Mouse (Mus musculus) cerebellum, adult 11-12 months (tissue): ENCODE measurements around the gene P2rx3.

Experiments used
- DNase-seq: peaks from one replicate; pipeline ENCODE4 v3.0.0; 2022

The P2rx3 gene

GRCm38 (mm10) chr2:85037047-85038026, at the start of gene P2rx3, which contains the start of gene Ssrp1:
Gene P2rx3 (minus strand): TSS chr2:85037462.
Gene Ssrp1 (plus strand): TSS chr2:85037234.
- DNase-seq = peak; percentile 89

DNA sequence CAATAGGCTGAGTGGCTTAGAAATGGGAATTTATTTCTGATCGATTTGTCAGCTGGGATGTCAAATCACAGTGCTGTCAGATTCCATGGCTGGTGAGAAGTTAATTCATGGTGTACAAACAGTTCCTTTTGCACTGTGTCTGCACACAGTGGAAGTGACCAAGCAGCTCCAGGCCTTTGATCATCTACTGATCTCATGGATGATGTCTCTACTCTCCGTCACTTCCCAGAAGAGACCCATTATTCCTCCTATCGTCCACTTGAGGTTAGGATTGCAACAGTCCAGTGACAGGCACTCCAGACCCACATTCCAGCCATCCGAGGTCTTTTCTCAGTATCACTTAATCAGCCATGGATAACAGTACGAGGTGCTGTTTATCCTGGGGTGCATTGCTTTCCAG, 36.5 kb upstream of the P2rx3 start:
- DNase-seq = no peak

DNA sequence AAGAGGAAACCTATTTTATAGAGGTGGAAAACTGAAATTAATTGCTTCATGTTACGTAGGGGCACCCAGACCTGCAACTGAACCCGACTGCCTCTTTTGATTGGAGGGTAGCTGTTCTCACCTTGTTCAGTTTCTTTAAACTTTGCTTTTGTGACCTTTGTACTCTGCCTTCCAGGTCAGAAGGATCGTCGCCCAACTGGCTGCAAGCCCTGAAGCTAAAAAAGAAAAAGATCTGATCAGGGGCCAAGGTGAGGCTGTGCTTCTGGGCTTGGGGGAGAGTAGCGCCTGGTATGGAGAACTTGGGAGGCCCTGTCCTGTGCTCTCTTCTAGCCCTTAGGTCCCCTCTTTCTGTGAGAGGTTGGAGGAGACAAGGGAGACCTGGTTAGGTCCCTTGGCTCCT, 34.7 kb upstream of the P2rx3 start:
- DNase-seq = no peak

- no peak for DNase-seq
These were observed 32.8 kb upstream of the P2rx3 start for GRCm38 (mm10) chr2:85070086-85070485.

DNA sequence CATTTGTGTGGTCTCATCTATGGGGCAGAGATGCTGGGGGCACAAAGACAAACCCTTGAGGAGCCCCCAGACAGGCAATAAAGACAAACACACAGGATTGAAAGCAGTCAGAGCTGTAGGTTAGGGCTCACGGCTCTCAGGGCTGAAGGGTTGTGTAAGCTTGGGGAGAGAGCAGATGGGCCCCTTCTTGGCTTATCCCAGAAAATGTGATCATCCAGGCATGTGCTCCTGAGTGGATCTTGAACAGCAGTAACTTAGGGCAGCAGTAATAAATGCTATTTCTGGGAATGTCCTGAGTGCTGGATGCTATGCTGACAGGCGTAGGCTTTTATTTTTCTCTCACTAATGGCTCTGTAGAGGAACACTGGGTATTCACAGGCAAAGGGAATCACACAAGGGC, 31.4 kb upstream of the P2rx3 start:
- no peak for DNase-seq

- DNase-seq = no peak
These were observed 30.8 kb upstream of the P2rx3 start for GRCm38 (mm10) chr2:85067903-85068625.

- no peak for DNase-seq
These were observed 29.7 kb upstream of the P2rx3 start for GRCm38 (mm10) chr2:85066937-85067336.

DNA sequence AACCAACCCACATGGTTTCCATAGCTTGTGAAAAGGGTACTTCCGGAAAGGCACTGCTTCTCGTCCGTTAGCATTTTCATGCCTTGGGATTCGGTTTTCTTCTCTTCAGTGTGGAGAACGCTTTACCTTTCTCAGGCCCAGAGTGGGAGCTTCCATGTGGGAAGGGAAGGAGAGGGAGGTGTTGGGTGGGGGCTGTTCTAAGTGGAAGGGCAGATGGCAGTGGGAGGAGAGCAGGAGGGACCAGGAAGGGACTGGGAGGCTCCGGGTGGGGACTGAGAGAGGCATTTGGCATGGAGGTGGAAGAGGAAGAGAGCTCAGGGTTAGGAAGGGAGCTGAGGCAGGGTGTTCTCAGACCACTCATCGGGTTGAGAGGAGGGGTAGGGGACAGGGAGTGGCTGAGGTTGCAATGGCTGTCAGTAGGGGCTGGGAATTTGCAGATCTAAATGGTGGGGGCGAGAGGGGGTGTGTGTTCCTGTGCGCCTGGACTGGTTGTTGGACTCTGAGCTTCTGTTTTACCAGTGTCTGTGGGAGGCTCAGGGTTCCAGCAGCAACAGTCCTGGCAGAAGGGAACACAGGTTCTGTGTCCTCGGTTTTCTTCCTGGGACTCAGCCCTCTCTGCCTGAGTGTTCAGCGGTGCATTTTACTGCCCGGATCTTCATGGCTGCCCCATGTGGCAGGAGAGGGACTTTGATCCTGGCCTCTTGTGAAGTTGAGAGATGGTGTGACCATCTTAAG, 28.0 kb upstream of the P2rx3 start:
- no peak for DNase-seq

DNA sequence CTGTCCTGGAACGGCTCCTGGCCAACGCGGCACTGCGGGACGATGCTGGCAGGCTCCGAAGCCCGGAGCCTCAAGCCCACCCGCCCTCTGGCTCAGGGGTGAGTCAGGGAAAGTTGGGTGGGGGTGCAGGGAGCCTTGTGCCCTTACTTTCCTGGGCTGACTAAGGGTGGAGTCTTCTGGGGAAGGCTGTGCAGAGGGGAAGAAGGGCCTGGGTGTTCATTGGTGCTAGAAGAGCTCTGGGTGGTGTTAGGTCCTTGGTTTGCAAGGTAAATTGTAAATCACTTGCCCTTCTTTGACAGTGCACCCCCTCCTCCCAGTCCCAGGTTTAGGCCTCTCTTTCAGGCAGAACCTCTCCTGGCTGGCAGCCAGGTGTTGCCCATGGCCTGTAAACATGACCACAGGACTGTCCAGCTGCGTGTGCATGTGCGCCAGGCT, 23.9 kb upstream of the P2rx3 start:
- no peak for DNase-seq

DNA sequence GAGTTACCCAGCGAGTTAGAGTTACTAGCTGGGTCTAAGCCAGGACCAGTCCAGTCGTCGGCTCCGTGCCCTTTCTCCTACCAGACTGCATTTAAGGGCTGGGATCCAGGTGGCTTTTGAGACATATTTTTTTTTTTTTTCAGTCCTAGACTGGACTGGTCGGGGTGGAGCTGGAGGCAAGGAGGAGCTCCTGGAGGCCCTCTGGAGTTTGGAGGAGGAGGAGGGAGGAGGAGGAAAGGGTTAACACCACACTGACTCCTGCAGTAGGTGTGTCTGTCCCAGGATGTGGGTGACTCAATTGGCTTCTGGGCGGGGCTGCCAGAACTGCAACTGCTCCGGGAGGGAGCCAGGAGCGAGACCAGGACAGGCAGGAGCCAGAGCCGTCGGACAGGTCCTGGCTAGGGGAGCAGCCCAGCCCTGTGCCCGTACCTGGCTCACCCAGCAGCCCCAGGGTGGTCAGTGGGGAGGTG, 23.4 kb upstream of the P2rx3 start:
- DNase-seq = no peak

DNA sequence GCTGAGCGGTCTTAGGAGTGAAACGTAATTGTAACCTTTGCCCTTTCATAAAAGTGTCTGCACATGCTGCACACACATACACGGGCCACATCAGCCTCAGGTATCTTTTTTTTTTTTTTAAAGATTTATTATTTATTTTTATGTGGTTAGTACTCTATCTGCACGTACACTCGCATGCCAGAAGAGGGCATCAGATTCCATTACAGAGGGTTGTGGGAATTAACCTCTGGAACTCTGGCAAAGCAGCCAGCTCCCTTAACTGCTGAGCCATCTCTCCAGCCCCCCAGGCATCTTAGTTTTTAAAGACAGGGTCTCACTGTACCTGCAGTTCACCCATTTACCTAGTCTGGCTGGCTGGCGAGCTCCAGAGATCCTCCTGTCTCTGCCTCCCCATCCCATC, 22.4 kb upstream of the P2rx3 start:
- DNase-seq = no peak

- no peak for DNase-seq
These were observed 19.4 kb upstream of the P2rx3 start for GRCm38 (mm10) chr2:85056711-85057110.

DNA sequence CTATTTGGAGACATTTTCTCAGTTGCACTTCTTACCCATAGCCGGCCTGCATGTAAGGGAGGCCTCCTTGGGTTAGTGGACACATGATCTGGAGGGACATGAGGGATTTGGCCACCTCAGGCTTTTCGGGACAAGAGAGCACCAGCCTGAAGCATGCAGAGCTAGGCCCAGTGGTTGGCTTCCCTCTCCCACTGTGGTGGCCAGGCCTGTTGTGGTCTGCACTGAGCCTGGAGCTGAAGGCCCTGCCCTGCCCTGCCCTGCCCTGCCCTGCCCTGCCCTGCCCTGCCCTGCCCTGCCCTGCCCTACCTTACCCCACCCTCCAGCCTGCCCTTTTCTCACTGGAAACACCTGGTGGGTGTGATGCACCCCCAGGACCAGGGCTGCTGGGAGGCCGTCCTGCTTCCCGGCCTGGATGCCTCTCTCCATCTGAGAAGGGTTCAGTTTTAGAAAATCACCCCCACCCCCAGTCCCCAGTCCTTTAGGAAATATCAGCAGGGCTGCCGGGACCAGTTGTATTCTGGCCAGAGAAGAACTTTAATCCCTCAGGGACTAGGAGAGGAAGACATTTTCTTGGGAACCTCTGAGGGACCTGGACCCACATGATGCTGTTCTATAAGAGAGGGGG, 16.0 kb upstream of the P2rx3 start:
- no peak for DNase-seq

DNA sequence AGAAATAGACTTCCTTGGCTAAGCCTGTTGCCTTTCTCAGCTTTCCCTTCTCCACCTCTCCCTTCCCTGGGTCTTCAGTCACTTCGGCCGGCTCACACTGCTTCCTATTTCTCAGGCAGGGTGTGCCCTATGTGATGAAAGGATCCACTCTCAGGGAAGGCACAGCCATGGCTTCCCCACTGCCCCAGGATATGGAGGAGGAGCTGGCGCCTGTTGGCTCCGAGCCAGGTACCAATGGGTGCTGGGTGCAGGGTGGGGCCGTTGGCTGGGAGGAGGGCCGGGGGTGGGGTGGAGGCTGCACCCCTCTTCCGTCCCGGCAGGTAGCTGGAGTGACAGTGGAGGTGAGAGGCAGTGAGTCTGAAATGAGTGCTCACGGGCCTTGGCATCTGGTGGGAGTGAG, 13.5 kb upstream of the P2rx3 start:
- DNase-seq = peak; percentile 36

- DNase-seq = peak; percentile 48
These were observed 12.9 kb upstream of the P2rx3 start for GRCm38 (mm10) chr2:85050001-85050634.

- DNase-seq = peak; percentile 52
These were observed 12.0 kb upstream of the P2rx3 start for GRCm38 (mm10) chr2:85049277-85049676.

DNA sequence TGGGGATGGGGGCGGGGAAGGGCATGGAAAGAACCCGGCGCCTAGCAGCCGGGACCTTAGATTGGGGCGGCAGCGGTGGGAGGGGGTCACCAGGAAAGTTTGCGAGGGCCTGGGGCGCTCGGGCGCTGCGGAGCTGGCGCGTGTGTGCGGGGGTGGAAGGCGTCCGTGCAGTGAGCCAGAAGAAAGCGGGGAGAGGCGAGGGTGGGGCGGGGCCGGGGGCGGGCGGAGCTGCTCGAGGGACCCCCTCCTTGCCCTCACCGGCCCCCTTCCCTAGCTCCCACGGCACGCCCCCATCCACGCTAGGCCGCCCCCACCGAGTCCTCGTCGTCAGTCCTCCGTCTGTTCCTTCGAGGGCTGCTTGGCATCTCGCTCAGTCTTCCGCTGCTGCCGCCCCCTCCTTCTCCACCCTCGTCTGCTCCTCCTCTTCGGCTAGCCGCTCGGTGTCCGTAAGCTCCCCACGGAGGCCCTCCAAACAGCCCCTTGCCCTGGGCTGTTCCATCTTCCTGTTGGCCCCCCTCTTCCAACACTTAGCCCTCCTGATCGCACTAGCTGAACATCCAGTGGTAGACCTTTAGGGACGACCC, 11.0 kb upstream of the P2rx3 start:
- DNase-seq = peak; percentile 82

DNA sequence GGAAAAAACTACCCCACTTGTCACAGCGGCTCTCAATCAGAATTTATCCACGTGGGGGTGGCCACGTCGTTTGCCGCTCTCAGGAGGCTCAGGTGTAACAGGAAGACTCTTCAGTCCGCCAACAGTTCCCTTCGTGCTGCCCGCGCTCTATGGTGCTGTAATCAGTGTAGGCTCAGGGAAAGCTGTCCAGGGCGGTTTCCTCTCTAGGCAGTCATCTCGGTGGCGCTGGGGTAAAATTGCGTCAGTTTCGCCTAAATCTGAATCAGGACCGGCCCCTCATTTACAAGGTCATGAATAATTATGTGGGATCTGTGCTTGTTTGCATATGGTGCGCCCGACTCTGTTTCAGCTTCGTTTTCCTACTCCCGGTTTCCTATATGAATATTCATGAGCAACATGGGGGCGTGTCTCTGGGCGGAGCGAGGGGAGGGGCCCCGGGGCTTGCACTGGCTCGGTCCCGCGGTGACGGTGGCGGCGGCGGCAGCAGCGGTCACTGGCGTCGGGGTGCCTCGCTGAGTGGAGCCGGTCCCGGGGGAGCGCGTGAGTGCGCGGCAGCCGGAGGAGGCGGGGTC, 10.4 kb upstream of the P2rx3 start, which contains the start of gene Tnks1bp1:
Gene Tnks1bp1 (plus strand): TSS at position 427 of the 572 bp plus-strand sequence.
- peak; percentile 96 for DNase-seq

DNA sequence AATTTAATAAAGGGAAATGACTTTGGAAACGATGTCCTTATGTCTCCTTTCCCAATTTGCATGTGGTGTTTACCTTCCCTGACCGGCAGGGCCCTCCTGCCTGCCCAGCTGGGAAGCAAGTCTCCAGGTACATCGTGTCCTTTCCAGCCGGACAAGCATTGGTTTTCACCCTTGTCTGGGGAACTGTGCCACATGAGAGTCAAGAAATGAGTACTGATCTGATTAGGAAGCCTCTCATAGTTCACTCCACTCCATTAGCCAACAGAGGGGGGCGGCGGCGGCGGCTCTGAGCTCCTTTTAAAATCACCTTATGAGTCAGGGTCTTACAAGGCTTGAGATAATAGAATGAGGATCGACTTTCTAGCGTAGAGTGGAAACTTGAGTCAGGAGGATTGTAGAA, 9.8 kb upstream of the P2rx3 start:
- peak; percentile 57 for DNase-seq

- DNase-seq = no peak
These were observed 9.0 kb upstream of the P2rx3 start for GRCm38 (mm10) chr2:85046222-85046621.

- no peak for DNase-seq
These were observed 6.4 kb upstream of the P2rx3 start for GRCm38 (mm10) chr2:85043623-85044022.
